Mouse (Mus musculus): Measurements from ENCODE around the gene Plxna2.

GRCm38 (mm10) chr1:194683132-194683531 lies 65.1 kb downstream of the Plxna2 start:
- TF ChIP-seq ELF1 (IDR thresholded peaks at IDR 0.05; ENCODE audit: low read depth, low read length) (no peak), ETS1 (IDR thresholded peaks at IDR 0.05; ENCODE audit: low read depth, low read length) (no peak), POLR2A (IDR thresholded peaks at IDR 0.05; ENCODE audit: control insufficient read depth in 1 of 2, insufficient read depth in 1 of 2, low read depth in 1 of 2, low read length in 2 of 2, poor library complexity in 1 of 2) (no peak), MAZ (IDR thresholded peaks at IDR 0.05; ENCODE audit: low read depth, low read length) (no peak), GABPA (IDR thresholded peaks at IDR 0.05; ENCODE audit: low read depth, low read length) (no peak), POLR2AphosphoS5 (IDR thresholded peaks at IDR 0.05; ENCODE audit: borderline replicate concordance, low read depth, low read length) (no peak), MAX (IDR thresholded peaks at IDR 0.05; ENCODE audit: low read length) (no peak), EP300 (IDR thresholded peaks at IDR 0.05; ENCODE audit: low read depth in 1 of 2, low read length in 2 of 2) (no peak), CTCF (IDR thresholded peaks at IDR 0.05 in 2 of 3, conservative IDR thresholded peaks at IDR 0.05 in 1 of 3; ENCODE audit: control insufficient read depth in 1 of 3, insufficient read depth in 1 of 3, low read depth in 2 of 3, low read length in 3 of 3, poor library complexity in 1 of 3, severe bottlenecking in 1 of 3) (no peak), POLR2AphosphoS2 (IDR thresholded peaks at IDR 0.05; ENCODE audit: low read length) (no peak)

Measured in MEL (cell line).